Mouse (Mus musculus) CD4-positive, CD25-positive, alpha-beta regulatory T cell, adult 4 months (primary cell): ENCODE results near the gene Ppp6r1. TPM values are rescaled to one million over a fixed set of nuclear protein-coding genes. Genes with fewer than 3 reads are reported as not detected.
"Not testable (repeated sequence)": the region's sequence is repeated elsewhere in the genome, so short reads cannot be mapped to it uniquely, and the experiment has no call there.

Source experiments
- ATAC-seq: one replicate; pipeline ENCODE4 v1.8.0; 2017
- polyA plus RNA-seq, 2 experiments: library from polyadenylated mRNA; unstranded; fragments of 100-300 nt; shearing (Covaris generic); gene quantifications; one replicate each; pipeline ENCODE4 v1.2.1; 2017

Gene Ppp6r1
- polyA plus RNA-seq, 2 experiments from 2014 or later, result 6.7 to 9.1 TPM

GRCm38 (mm10) chr7:4612956-4613355, 45.9 kb downstream of the Ppp6r1 start:
- no peak for ATAC-seq

- no peak for ATAC-seq
These were observed 46.4 kb downstream of the Ppp6r1 start for GRCm38 (mm10) chr7:4612386-4612785.

DNA sequence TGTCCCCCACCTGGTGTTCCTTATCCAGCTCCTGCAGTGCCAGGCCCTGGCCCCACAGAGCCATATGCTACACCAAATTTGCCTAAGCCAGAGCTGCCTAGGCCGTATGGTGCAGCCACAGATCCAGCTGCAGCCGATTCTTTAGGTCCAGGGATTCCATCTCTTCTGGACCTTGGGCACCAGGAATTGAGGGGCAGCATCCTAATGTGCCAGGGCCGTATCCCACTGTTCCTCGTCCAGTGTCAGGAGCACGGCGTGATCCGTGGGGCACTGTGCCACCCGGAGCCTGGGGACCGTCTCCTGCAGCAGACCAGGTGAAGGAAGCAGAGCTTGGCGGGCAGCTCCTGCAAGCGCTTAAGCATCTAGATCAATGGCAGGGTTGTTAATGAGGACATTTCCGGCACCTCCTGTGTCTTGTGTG, 46.9 kb downstream of the Ppp6r1 start:
- no peak for ATAC-seq

- ATAC-seq, result no peak
These were observed 47.3 kb downstream of the Ppp6r1 start for GRCm38 (mm10) chr7:4611511-4611910.

DNA sequence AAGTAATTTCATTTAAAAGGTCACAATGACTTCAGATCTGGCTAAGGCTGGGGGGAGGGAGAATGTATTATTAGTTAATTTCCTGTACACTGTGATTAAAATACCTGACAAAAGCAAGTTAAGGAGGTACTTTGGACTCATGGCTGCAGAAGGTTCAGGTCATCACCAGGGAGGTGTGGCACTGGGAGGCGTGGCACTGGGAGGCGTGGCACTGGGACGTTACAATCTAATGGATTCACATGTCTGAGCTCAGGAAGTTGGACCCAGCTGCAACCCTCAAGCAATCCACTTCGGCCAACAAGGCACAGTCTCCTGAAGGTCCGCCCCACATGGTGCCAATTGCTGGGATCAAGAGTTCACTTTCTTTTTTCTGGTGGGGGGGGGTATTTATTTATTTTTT, 50.8 kb downstream of the Ppp6r1 start:
- no peak for ATAC-seq

DNA sequence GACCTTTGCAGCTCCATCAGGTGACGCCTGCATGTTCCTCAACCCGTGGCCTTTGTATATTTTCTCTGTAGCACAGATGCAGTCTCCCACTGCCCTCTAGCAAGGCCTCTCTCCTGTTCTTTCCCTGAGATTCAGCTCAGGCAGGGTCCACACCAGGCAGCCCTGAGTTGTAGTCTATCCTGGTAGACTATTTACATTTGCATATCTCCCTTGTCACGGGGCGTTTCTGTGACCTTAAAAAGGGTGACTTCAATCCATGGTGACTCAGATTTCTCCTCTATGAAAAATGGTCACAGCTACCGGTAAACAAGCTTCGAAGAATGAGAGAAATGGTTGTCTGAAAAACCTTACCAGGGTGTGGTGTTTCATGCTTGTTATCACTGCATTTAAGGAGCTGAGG, 54.9 kb downstream of the Ppp6r1 start, which contains the start of gene Ptprh:
Gene Ptprh, minus strand, starts transcription at position 169 of the 400 bp plus-strand sequence.
- ATAC-seq, result no peak

DNA sequence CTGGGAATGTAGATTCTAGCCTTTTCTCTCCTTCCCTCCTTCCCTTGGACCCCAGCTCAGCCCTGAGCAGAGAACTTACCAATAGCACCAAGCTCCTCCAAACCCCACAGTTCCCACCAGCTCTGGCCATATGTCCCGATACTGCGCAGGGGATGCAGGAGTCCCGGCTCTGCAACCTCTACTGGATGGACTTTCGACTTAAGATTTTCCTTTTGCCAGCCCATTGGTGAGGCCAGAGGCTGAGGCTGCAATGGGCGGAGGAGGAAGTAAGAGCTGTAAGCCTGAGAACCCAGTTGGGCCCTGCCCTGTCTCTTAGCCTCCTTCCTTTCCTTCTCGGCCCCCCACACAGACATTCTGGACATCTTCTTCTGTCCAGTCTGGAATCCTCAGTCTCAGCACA, 55.9 kb downstream of the Ppp6r1 start:
- ATAC-seq, result no peak

DNA sequence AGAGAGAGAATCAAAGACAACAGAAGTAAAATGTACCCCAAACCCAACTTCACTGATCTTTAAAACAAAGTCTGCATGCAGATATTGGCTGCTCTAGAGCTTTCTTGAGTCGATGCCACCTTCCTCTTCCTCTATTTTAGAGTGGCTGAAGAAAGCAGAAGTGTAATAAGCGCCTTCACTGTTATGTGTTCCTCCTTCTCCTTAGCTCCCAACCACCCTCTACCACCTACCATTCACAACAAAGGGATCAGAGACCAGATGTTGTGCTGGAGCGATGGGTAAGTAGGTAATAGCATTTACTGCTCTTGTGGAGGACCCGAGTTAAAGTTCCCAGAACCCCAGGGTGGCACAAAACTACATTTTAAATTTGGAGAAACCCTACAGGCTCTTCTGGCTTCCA, 61.8 kb downstream of the Ppp6r1 start:
- not testable (repeated sequence) for ATAC-seq

Other genes starting within 250 kb of the Ppp6r1 start
- 10 to 100 TPM; 17.4 to 27.8 TPM for gene Rdh13, start 213.4 kb downstream of the Ppp6r1 start, polyA plus RNA-seq
- 10 to 100 TPM in 1 of 2 experiments, 1 to 10 TPM in 1; 6.5 to 14.5 TPM for gene Eps8l1, start 198.3 kb downstream of the Ppp6r1 start, polyA plus RNA-seq
- 10 to 100 TPM; 13.5 to 27.7 TPM for gene Ppp1r12c, start 157.3 kb downstream of the Ppp6r1 start, polyA plus RNA-seq
- 1 to 10 TPM; 6.9 to 8.3 TPM for gene Tnnt1, start 142.6 kb downstream of the Ppp6r1 start, polyA plus RNA-seq
- gene Tnni3, start 134.8 kb downstream of the Ppp6r1 start, polyA plus RNA-seq, result 1 to 10 TPM; 1.6 to 2.4 TPM
- 1 to 10 TPM; 1.4 to 2.8 TPM for gene Dnaaf3, start 126.6 kb downstream of the Ppp6r1 start, polyA plus RNA-seq
- gene Syt5, start 111.5 kb downstream of the Ppp6r1 start, polyA plus RNA-seq, result under 1 TPM in 1 of 2 experiments, not detected in 1; 0.35 TPM
- not detected for gene Ptprh, start 55.0 kb downstream of the Ppp6r1 start, polyA plus RNA-seq
- gene Tmem86b, start 27.6 kb downstream of the Ppp6r1 start, polyA plus RNA-seq, result 1 to 10 TPM; 2.9 to 4.2 TPM
- gene Hspbp1, start 26.0 kb upstream of the Ppp6r1 start, polyA plus RNA-seq, result 10 to 100 TPM; 45.4 to 48.2 TPM
- not detected for gene Brsk1, start 31.6 kb upstream of the Ppp6r1 start, polyA plus RNA-seq
- gene Tmem150b, start 66.2 kb upstream of the Ppp6r1 start, polyA plus RNA-seq, result under 1 TPM in 1 of 2 experiments, not detected in 1; 0.47 TPM
- gene Kmt5c, start 81.1 kb upstream of the Ppp6r1 start, polyA plus RNA-seq, result 10 to 100 TPM; 22.9 to 25.8 TPM
- gene Cox6b2, start 94.1 kb upstream of the Ppp6r1 start, polyA plus RNA-seq, result 1 to 10 TPM in 1 of 2 experiments, not detected in 1; 2.1 TPM
- not detected for gene Fam71e2, start 112.3 kb upstream of the Ppp6r1 start, polyA plus RNA-seq
- under 1 TPM in 1 of 2 experiments, not detected in 1; 0.16 TPM for gene Il11, start 123.8 kb upstream of the Ppp6r1 start, polyA plus RNA-seq
- gene Tmem190, start 123.9 kb upstream of the Ppp6r1 start, polyA plus RNA-seq, result not detected
- gene Tmem238, start 130.6 kb upstream of the Ppp6r1 start, polyA plus RNA-seq, result under 1 TPM in 1 of 2 experiments, not detected in 1; 0.86 TPM
- gene Rpl28, start 133.9 kb upstream of the Ppp6r1 start, polyA plus RNA-seq, result 100 to 1,000 TPM; 446 to 574 TPM
- gene Ube2s, start 153.6 kb upstream of the Ppp6r1 start, polyA plus RNA-seq, result 10 to 100 TPM; 25.0 to 25.3 TPM
- under 1 TPM in 1 of 2 experiments, not detected in 1; 0.11 TPM for gene Shisa7, start 185.7 kb upstream of the Ppp6r1 start, polyA plus RNA-seq
- gene Isoc2b, start 211.2 kb upstream of the Ppp6r1 start, polyA plus RNA-seq, result 10 to 100 TPM; 29.1 to 47.3 TPM
- gene Isoc2a, start 218.1 kb upstream of the Ppp6r1 start, polyA plus RNA-seq, result under 1 TPM; 0.35 to 0.47 TPM
- gene Gm36210, start 247.5 kb upstream of the Ppp6r1 start, polyA plus RNA-seq, result not detected